Mouse (Mus musculus): ENCODE measurements around the gene Pygm. TPM values are rescaled to one million over a fixed set of nuclear protein-coding genes. Genes with fewer than 3 reads are reported as not detected.

Pygm gene
- 13.2 and 14.4 TPM in 2 replicates for polyA plus RNA-seq (2015; fragmentation: Nextera tagmentation; extraction: Ambion mirVana)

DNA sequence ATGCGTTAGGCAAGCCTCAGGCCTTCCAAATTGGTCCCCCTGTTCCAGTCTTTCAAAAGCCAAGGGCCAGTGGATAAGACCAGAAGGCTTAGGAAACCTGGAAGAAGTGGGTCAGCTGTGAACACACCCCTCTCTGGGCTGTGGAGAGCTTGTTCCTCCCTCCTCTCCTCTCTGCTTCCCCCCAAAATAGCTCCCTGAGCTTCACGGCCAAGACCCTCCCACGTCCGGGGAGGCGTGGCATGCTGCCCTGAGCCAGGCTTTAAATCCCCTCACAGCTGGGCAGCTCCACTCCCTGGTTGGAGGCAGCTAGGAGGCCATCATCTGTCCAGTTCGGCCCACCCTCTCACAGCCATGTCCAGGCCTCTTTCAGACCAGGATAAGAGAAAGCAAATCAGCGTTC lies at the start of gene Pygm:
TSS of gene Pygm (plus strand) at position 272 of the 400 bp plus-strand sequence.
- Histone ChIP-seq H3K9ac (no peak within 1 kb of the TSS), H3K4me2 (replicated peaks) (peak within 1 kb of the TSS; percentile 17; the same call in 1 of the 2 replicates), H3K27me3 (peaks cover 6% of the 10 kb centered on the region), H3K9me3 (no peaks in the 10 kb centered on the region), H3K27ac (peak within 1 kb of the TSS; percentile 48), H3K4me1 (peaks cover 21% of the 10 kb centered on the region), H3K36me3 (peaks cover 8% of the 10 kb centered on the region), H3K4me3 (no peak within 1 kb of the TSS)
- ATAC-seq (ENCODE audit: low FRiP score, low read depth): peak; percentile 68
- WGBS: 17% methylated on average over 7 of the region's 7 CpGs

DNA sequence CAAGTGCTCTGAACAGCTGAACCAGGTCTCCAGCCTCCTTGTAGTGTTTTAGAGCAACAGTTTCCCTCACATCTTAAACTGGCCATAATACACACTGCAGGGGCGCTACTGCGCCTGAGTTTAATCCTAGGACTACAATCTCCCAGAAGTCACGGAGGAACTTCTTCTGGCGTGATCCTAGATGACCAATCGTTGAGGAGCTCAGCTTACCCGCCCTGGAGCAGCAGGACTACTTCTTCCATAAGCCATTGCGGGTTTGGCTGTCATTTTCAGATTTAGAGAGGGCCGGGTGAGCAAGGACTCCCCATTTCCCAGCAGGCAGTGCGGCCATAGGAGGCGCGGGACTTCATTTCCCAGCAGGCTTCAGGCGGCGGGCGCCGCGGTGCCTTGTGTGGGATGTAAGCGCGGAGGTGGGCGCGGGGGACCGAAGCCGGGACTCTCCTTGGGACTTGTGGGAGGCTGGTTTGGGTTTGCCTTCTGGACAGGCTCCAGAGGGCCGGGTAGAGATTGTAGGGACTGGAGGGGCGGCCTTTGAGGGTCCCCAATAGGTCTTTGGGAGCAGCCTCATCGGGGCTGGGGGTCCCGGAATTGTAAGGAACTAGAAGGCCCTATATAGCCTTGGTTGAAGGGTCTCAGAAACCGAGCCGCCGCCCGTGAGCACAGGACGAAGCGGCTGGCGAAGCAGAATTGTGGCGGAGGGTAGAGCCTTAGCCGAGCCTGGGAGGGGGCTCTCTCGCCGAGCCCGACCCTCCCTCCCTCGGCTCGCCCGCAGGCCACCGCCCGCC lies 49.3 kb upstream of the Pygm start, which contains the start of gene Men1:
TSS of gene Men1 (plus strand) at position 307 of the 785 bp plus-strand sequence.
- peaks cover 30% of the 10 kb centered on the region for H3K4me1 ChIP-seq
- no peaks in the 10 kb centered on the region for H3K9me3 ChIP-seq
- H3K4me2 ChIP-seq (replicated peaks): peak within 1 kb of the TSS; percentile 96
- peak within 1 kb of the TSS; percentile 86 for H3K4me3 ChIP-seq
- WGBS: under 1% methylated on average over 43 of the region's 43 CpGs
- H3K27ac ChIP-seq: peak within 1 kb of the TSS; percentile 82
- peaks cover 33% of the 10 kb centered on the region for H3K36me3 ChIP-seq
- H3K9ac ChIP-seq: peak within 1 kb of the TSS; percentile 93
- H3K27me3 ChIP-seq: no peaks in the 10 kb centered on the region
- ATAC-seq (ENCODE audit: low FRiP score, low read depth): peak; percentile 97

- peak overlapping the region; percentile 82 for H3K27ac ChIP-seq
- ATAC-seq (ENCODE audit: low FRiP score, low read depth): no peak
Measured at GRCm38 (mm10) chr19:6335458-6335827, 48.8 kb upstream of the Pygm start.

GRCm38 (mm10) chr19:6336920-6337319 lies 47.3 kb upstream of the Pygm start:
- Histone ChIP-seq H3K27me3 (no peaks in the 10 kb centered on the region), H3K4me2 (replicated peaks) (peak overlapping the region; percentile 96), H3K9ac (peak overlapping the region; percentile 93), H3K9me3 (no peaks in the 10 kb centered on the region), H3K4me1 (peaks cover 38% of the 10 kb centered on the region), H3K4me3 (peak overlapping the region; percentile 86), H3K27ac (no peak overlapping the region; the same call in 1 of the 2 replicates), H3K36me3 (peaks cover 39% of the 10 kb centered on the region)
- 92% methylated on average over 10 of the region's 10 CpGs for whole genome bisulfite sequencing
- no peak for ATAC-seq (ENCODE audit: low FRiP score, low read depth)

More at GRCm38 (mm10) chr19:6335458-6335827, 48.8 kb upstream of the Pygm start:
- Histone ChIP-seq H3K9me3 (no peaks in the 10 kb centered on the region), H3K9ac (peak overlapping the region; percentile 93), H3K4me1 (peaks cover 34% of the 10 kb centered on the region), H3K36me3 (peaks cover 39% of the 10 kb centered on the region), H3K4me3 (peak overlapping the region; percentile 86), H3K27me3 (no peaks in the 10 kb centered on the region), H3K4me2 (replicated peaks) (peak overlapping the region; percentile 96)
- under 1% methylated on average over 25 of the region's 25 CpGs for WGBS

GRCm38 (mm10) chr19:6338171-6338570 lies 46.0 kb upstream of the Pygm start:
- Histone ChIP-seq H3K4me3 (no peak overlapping the region), H3K4me2 (replicated peaks) (no peak overlapping the region), H3K4me1 (peaks cover 42% of the 10 kb centered on the region), H3K27ac (no peak overlapping the region), H3K36me3 (peaks cover 46% of the 10 kb centered on the region), H3K9me3 (no peaks in the 10 kb centered on the region), H3K9ac (peak overlapping the region; percentile 19; the same call in 1 of the 2 replicates), H3K27me3 (no peaks in the 10 kb centered on the region)
- no peak for ATAC-seq (ENCODE audit: low FRiP score, low read depth)
- 98% methylated on average over 7 of the region's 7 CpGs for WGBS

DNA sequence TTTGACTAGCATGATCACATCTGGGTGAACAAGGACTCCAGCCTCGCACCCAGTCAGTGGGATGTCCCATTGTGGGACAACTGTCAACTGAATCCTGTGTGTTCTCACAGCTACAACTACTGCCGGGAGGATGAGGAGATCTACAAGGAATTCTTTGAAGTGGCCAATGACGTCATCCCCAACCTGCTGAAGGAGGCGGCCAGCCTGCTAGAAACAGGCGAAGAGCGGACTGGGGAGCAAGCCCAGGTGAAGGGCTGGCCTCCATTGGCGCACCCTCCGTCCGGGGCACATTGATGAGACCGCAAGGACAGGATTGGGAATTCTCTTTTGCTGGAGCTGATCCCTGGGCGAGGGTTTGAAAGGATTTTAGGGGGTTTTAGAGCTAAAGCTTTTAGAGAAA lies 45.5 kb upstream of the Pygm start:
- H3K9ac ChIP-seq: no peak overlapping the region
- H3K4me1 ChIP-seq: peaks cover 42% of the 10 kb centered on the region
- H3K4me3 ChIP-seq: no peak overlapping the region
- no peak overlapping the region for H3K4me2 ChIP-seq (replicated peaks)
- no peak overlapping the region for H3K27ac ChIP-seq
- H3K27me3 ChIP-seq: no peaks in the 10 kb centered on the region
- H3K9me3 ChIP-seq: no peaks in the 10 kb centered on the region
- no peak for ATAC-seq (ENCODE audit: low FRiP score, low read depth)
- 91% methylated on average over 11 of the region's 11 CpGs for WGBS
- H3K36me3 ChIP-seq: peaks cover 50% of the 10 kb centered on the region

- H3K4me3 ChIP-seq: no peak overlapping the region
- H3K36me3 ChIP-seq: peaks cover 55% of the 10 kb centered on the region
- H3K27me3 ChIP-seq: no peaks in the 10 kb centered on the region
- H3K4me2 ChIP-seq (replicated peaks): no peak overlapping the region
- 89% methylated on average over 6 of the region's 6 CpGs for WGBS
- ATAC-seq (ENCODE audit: low FRiP score, low read depth): no peak
- H3K27ac ChIP-seq: no peak overlapping the region
- H3K9me3 ChIP-seq: no peaks in the 10 kb centered on the region
- H3K9ac ChIP-seq: no peak overlapping the region
- H3K4me1 ChIP-seq: peaks cover 39% of the 10 kb centered on the region
Measured at GRCm38 (mm10) chr19:6339191-6339590, 45.0 kb upstream of the Pygm start.

DNA sequence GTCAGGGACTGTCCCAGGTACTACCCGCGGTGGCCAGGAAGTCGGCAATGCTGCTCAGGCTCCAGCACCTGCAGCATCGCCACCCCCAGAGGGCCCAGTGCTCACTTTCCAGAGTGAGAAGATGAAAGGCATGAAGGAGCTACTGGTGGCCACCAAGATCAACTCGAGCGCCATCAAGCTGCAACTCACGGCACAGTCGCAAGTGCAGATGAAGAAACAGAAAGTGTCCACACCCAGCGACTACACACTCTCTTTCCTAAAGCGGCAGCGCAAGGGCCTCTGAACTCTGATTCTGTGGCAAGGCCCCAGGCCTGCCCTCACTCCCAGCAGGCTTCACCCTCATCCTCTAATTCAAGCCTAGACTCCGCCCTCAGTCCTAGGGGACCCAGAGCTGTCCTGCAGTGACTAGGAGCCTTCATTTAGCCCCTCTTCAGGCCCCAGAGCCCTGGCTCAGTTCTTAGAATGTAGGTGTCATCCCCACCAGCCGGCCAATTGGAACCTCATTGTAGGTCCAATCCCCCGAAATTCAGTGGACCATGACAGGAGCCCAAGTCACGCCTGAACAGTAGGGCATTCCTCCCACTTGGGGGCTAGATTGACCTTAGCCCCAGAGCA lies 44.2 kb upstream of the Pygm start:
- ATAC-seq (ENCODE audit: low FRiP score, low read depth): no peak
- Histone ChIP-seq H3K27me3 (no peaks in the 10 kb centered on the region), H3K4me2 (replicated peaks) (no peak overlapping the region), H3K4me1 (peaks cover 35% of the 10 kb centered on the region), H3K4me3 (peak overlapping the region; percentile 71), H3K36me3 (peaks cover 63% of the 10 kb centered on the region), H3K9me3 (no peaks in the 10 kb centered on the region), H3K27ac (0 out of 2 replicates have a peak overlapping the region, but pooled peaks have one; percentile 2), H3K9ac (no peak overlapping the region)
- 73% methylated on average over 15 of the region's 15 CpGs for WGBS

DNA sequence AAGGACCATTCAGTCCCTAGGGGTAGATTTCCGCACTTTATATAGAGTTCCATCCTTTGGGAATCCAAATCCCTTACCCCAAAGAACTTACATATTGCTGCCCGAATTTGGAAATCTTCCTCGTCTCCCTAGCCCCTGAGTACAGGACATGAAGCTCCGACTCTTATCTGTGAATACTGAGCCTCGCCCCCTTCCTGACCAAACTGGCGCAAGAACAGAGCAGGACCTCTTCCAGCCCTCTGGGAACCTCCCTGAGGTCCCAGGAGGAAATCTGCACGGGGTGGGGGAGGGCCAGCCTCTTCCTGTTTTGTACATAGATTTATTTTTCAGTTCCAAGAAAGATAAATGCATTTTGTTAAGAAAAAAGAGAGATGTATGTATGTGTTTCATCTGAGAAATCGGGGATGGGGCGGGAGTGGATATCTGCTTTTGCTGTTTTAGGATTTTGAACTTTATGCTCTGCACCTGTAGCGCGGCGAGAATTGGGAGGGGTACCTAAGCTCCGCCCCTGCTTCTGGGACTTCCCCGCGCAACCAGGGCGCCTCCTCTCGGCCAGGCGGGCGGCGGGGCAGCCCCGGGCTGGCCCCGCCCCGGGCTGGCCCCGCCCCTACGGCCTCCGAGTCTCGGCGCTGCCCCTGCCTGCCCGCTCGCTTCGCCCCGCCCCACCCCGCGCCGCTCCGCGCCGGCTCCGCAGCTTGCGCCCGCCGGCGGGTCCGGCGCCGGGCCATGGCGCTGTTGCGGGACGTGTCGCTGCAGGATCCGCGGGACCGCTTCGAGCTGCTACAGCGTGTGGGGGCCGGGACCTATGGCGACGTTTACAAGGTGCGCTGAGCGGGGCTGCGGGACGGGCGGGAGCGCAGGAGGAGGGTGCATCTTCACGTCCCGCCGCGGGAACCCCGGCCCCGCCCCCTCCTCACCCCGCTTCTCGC lies 43.4 kb upstream of the Pygm start, which contains the start of gene Map4k2:
TSS of gene Map4k2 (plus strand) at position 612 of the 929 bp plus-strand sequence.
- peaks cover 33% of the 10 kb centered on the region for H3K4me1 ChIP-seq
- H3K27ac ChIP-seq: peak within 1 kb of the TSS; percentile 58; the same call in 1 of the 2 replicates
- H3K36me3 ChIP-seq: peaks cover 71% of the 10 kb centered on the region

GRCm38 (mm10) chr19:6341453-6342077 lies 42.6 kb upstream of the Pygm start:
- H3K9ac ChIP-seq: peak overlapping the region; percentile 75

More for the DNA sequence above, 43.4 kb upstream of the Pygm start, which contains the start of gene Map4k2:
- peak within 1 kb of the TSS; percentile 71 for H3K4me3 ChIP-seq
- no peaks in the 10 kb centered on the region for H3K27me3 ChIP-seq
- ATAC-seq (ENCODE audit: low FRiP score, low read depth): peak; percentile 77
- H3K4me2 ChIP-seq (replicated peaks): peak within 1 kb of the TSS; percentile 88
- no peaks in the 10 kb centered on the region for H3K9me3 ChIP-seq
- 9% methylated on average over 57 of the region's 72 CpGs for WGBS
- H3K9ac ChIP-seq: peak within 1 kb of the TSS; percentile 75

More at GRCm38 (mm10) chr19:6341453-6342077, 42.6 kb upstream of the Pygm start:
- H3K27ac ChIP-seq: peak overlapping the region; percentile 58; the same call in 1 of the 2 replicates
- no peaks in the 10 kb centered on the region for H3K27me3 ChIP-seq
- ATAC-seq (ENCODE audit: low FRiP score, low read depth): no peak
- peaks cover 78% of the 10 kb centered on the region for H3K36me3 ChIP-seq
- peak overlapping the region; percentile 88 for H3K4me2 ChIP-seq (replicated peaks)
- H3K4me1 ChIP-seq: peaks cover 25% of the 10 kb centered on the region
- peak overlapping the region; percentile 71 for H3K4me3 ChIP-seq
- WGBS: 10% methylated on average over 23 of the region's 23 CpGs
- no peaks in the 10 kb centered on the region for H3K9me3 ChIP-seq
